Mouse (Mus musculus): ENCODE data around the gene Gclc. TPM values are rescaled to one million over a fixed set of nuclear protein-coding genes. Genes with fewer than 3 reads are reported as not detected.
A peak's percentile ranks its signal among the peaks of the same experiment; 100 is the strongest.

The Gclc gene
- 15.8 and 16.4 TPM in 2 replicates for polyA plus RNA-seq (2015; fragmentation: Nextera tagmentation; extraction: Ambion mirVana)

DNA sequence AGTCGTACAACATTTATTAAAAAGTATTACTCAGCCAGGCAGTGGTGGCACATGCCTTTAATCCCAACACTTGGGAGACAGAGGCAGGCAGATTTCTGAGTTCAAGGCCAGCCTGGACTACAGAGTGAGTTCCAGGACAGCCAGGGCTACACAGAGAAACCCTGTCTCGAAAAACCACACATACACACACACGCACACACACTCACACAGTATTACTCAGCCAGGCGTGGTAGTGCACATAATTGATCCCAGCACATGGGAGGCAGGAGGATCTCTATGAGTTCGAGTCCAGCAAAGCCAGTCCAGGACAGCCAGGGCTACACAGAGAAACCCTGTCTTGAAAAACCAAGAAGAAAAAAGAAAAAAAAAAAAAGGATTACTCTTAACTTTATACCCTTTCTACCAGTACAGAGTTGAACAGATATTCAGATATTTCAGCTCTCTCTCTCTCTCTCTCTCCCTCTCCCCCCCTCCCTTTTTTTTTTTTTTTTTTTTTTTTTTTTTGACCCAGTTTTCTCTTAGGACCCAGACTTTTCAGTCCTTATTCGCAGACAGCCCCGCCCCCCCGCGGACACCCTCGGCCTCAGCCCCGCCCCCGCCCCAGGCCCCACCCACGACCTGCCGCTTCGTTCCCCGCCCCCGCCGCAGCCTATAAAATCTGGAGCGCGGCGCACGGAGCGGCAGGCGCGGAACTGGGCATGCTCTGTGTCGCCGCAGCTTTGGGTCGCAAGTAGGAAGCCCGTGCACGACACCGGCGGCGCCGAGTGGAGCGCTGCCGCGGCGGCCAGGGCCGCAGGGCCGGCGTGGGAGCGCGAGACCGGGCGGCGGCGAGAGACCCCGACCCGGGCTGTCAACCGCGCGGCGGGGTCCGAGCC, at the start of gene Gclc:
Gene Gclc, plus strand, starts transcription at position 683 of the 875 bp plus-strand sequence.
- ATAC-seq (ENCODE audit: low read depth), result peak; percentile 83
- no peaks in the 10 kb centered on the region for H3K36me3 ChIP-seq (ENCODE audit: control insufficient read depth, insufficient read depth, low read length)
- peaks cover 18% of the 10 kb centered on the region for H3K4me1 ChIP-seq (replicated peaks; ENCODE audit: control insufficient read depth, insufficient read depth, low read length)
- H3K27me3 ChIP-seq (ENCODE audit: control insufficient read depth, insufficient read depth, low read depth, low read length), result no peaks in the 10 kb centered on the region
- no peaks in the 10 kb centered on the region for H3K9me3 ChIP-seq (ENCODE audit: control insufficient read depth, low read length)
- H3K9ac ChIP-seq (ENCODE audit: low read length), result peak within 1 kb of the TSS; percentile 83
- WGBS, result 7% methylated on average over 47 of the region's 54 CpGs
- peak within 1 kb of the TSS; percentile 83 for H3K4me2 ChIP-seq (ENCODE audit: low read depth, low read length)
- peak within 1 kb of the TSS; percentile 93 for H3K27ac ChIP-seq (ENCODE audit: low read length)
- peak within 1 kb of the TSS; percentile 86 for H3K4me3 ChIP-seq (ENCODE audit: low read length)

DNA sequence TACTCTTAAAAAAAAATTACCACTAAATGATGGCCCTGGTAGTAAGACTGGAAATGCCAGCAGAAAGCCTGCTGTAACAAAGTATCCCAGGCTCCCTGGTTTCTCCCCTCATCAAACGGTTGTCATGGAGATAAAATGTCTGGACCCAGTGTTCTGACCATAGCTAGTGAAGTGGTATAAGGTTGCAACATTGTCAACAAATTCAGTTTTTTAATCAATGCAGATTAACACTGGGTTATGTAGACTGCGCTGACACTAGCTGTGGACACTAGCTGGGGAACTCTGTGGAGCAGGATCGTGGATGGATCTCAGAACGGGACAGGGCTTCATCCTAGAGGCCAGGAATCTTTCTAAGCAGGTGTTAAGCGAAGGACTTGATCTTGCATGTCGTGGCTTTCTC, 47.8 kb upstream of the Gclc start:
- ATAC-seq (ENCODE audit: low read depth), result no peak
- Histone ChIP-seq H3K4me3 (ENCODE audit: low read length) (no peak overlapping the region), H3K27ac (ENCODE audit: low read length) (no peak overlapping the region), H3K36me3 (ENCODE audit: control insufficient read depth, insufficient read depth, low read length) (no peaks in the 10 kb centered on the region), H3K9me3 (ENCODE audit: control insufficient read depth, low read length) (no peaks in the 10 kb centered on the region), H3K4me1 (replicated peaks; ENCODE audit: control insufficient read depth, insufficient read depth, low read length) (no peaks in the 10 kb centered on the region), H3K4me2 (ENCODE audit: low read depth, low read length) (no peak overlapping the region), H3K27me3 (ENCODE audit: control insufficient read depth, insufficient read depth, low read depth, low read length) (no peaks in the 10 kb centered on the region), H3K9ac (ENCODE audit: low read length) (no peak overlapping the region)
- 74% methylated on average over 6 of the region's 6 CpGs for WGBS

DNA sequence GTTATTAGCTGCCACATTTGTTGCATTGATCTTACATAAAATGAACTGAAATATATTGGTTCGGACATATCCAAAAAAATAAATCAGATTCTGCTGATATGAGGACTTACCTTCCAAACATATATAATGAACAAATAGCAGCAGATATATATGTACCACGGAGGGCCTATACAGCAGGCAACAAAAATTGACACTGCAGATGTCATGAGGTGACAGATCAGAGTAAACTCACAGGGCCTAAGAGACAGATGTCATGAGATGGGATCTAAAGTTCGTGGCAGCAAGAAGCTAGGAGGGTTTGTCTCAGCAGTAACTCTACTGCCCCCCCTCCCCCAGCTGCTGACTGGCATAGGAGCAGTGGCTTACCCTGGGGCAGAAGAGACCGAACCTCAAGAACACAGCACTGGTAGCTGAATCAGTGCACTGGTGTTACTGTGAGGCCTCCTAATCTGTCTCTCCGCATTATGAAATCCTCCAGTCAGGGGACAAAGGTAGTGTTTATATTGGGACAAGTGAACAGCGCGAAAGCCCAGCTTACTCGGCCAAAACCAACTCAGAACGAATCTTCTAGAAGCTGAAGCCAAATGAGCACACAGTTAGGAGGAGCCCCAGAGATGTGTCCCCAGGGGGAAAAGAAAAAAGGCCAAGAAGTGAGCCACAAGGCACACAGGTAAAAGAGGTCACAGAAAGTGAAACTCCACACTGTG, 46.7 kb upstream of the Gclc start:
- Histone ChIP-seq H3K27ac (ENCODE audit: low read length) (no peak overlapping the region), H3K36me3 (ENCODE audit: control insufficient read depth, insufficient read depth, low read length) (no peaks in the 10 kb centered on the region), H3K9me3 (ENCODE audit: control insufficient read depth, low read length) (no peaks in the 10 kb centered on the region)

DNA sequence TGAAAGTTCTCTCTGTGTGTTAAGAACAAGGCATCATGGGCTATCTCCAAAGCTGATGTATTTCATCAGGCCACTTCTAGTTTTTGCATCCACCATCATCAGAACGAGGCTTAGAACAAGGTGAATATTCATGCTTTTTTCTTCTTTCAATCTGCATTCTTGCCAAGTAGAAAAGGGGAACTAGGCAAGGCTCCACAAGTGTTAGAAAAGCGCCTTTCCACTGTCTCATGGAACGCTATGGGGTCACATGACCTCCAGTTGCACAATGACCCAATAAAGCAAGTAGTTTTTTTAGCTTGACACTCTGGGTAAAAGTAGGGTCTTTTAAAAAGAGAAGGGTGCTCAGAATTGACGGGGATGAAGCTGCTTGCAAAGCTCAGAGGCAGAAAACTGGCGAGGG, 45.4 kb upstream of the Gclc start:
- Histone ChIP-seq H3K27ac (ENCODE audit: low read length) (no peak overlapping the region), H3K9me3 (ENCODE audit: control insufficient read depth, low read length) (no peaks in the 10 kb centered on the region), H3K4me1 (replicated peaks; ENCODE audit: control insufficient read depth, insufficient read depth, low read length) (no peaks in the 10 kb centered on the region), H3K4me2 (ENCODE audit: low read depth, low read length) (no peak overlapping the region), H3K4me3 (ENCODE audit: low read length) (no peak overlapping the region), H3K27me3 (ENCODE audit: control insufficient read depth, insufficient read depth, low read depth, low read length) (no peaks in the 10 kb centered on the region), H3K36me3 (ENCODE audit: control insufficient read depth, insufficient read depth, low read length) (no peaks in the 10 kb centered on the region), H3K9ac (ENCODE audit: low read length) (no peak overlapping the region)
- ATAC-seq (ENCODE audit: low read depth), result no peak
- 72% methylated on average over 5 of the region's 5 CpGs for WGBS

More for the DNA sequence above, 46.7 kb upstream of the Gclc start:
- no peak for ATAC-seq (ENCODE audit: low read depth)
- Histone ChIP-seq H3K4me3 (ENCODE audit: low read length) (no peak overlapping the region), H3K27me3 (ENCODE audit: control insufficient read depth, insufficient read depth, low read depth, low read length) (no peaks in the 10 kb centered on the region), H3K4me1 (replicated peaks; ENCODE audit: control insufficient read depth, insufficient read depth, low read length) (no peaks in the 10 kb centered on the region), H3K9ac (ENCODE audit: low read length) (0 out of 2 replicates have a peak overlapping the region, but pooled peaks have one; percentile 26), H3K4me2 (ENCODE audit: low read depth, low read length) (no peak overlapping the region)
- 57% methylated on average over 9 of the region's 9 CpGs for WGBS

DNA sequence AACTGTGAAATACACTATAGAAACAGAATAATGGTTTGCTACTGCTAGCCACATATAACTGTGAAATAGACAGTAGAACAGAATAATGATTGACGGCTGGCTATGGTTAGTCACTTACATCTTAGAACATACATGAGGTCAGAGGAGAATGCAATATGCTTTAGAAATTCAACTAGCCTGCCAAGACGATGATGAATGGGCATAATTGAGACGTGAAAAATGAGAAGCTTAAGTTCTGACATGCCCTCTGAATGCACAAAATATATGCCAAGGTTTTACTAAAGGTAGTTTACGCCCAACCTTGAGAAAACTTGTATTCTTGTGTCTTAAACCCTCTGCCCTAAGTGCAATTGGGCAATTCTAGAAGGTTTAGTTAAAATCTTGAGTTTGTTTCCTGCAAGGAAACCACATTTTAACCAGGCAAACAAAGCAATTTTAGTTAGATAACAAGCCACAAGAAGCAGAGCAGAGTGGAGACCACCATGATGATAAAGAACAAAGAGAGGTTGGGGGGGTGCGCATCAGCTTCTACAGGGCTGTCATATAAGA, 43.2 kb upstream of the Gclc start:
- no peaks in the 10 kb centered on the region for H3K4me1 ChIP-seq (replicated peaks; ENCODE audit: control insufficient read depth, insufficient read depth, low read length)
- no peak overlapping the region for H3K4me3 ChIP-seq (ENCODE audit: low read length)
- H3K27me3 ChIP-seq (ENCODE audit: control insufficient read depth, insufficient read depth, low read depth, low read length), result no peaks in the 10 kb centered on the region
- WGBS, result 82% methylated on average over 5 of the region's 5 CpGs
- no peak overlapping the region for H3K9ac ChIP-seq (ENCODE audit: low read length)
- ATAC-seq (ENCODE audit: low read depth), result no peak
- no peaks in the 10 kb centered on the region for H3K36me3 ChIP-seq (ENCODE audit: control insufficient read depth, insufficient read depth, low read length)
- H3K9me3 ChIP-seq (ENCODE audit: control insufficient read depth, low read length), result no peaks in the 10 kb centered on the region
- H3K4me2 ChIP-seq (ENCODE audit: low read depth, low read length), result no peak overlapping the region
- no peak overlapping the region for H3K27ac ChIP-seq (ENCODE audit: low read length)

DNA sequence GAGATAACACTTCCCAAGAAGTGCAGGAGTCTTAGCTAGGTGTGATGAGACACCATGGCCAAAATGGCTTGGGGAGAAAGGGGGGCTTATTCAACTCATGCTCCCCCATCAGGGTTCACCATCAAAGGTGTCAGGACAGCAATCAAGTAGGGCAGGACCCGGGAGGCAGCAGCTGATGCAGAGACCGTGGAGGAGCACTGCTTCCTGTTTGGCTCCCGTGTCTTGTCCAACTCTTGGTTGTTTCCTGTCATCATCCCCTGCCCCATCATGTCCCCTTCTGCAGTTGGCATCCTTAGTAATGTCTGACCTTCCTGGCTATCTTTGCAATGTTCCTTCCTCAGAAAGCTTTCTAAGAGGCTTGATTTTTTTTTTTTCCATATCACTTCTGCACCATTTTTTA, 41.5 kb upstream of the Gclc start:
- ATAC-seq (ENCODE audit: low read depth), result no peak

DNA sequence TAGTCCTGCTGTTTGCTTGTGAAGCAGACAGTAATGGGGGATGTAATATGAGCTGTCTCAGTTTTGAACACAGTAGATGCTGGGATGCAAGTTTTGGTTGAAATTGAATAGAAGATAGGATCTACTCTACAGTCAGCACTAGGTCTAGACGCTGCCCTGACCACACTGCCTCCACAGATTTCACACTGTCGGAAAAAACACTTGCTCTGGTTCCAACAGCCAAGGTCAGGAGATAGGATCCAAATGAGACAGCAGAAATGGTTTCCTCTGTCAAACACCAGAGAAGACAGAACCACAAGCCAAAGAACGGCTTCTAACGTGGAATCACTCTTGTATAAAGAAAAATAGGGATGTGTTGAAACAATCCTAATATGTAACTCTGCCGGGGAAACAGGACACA, 41.0 kb upstream of the Gclc start:
- no peak overlapping the region for H3K4me2 ChIP-seq (ENCODE audit: low read depth, low read length)
- ATAC-seq (ENCODE audit: low read depth), result no peak

More for the DNA sequence above, 41.5 kb upstream of the Gclc start:
- Histone ChIP-seq H3K4me2 (ENCODE audit: low read depth, low read length) (no peak overlapping the region), H3K4me1 (replicated peaks; ENCODE audit: control insufficient read depth, insufficient read depth, low read length) (no peaks in the 10 kb centered on the region; the same call in 1 of the 2 replicates), H3K27ac (ENCODE audit: low read length) (no peak overlapping the region), H3K9me3 (ENCODE audit: control insufficient read depth, low read length) (no peaks in the 10 kb centered on the region), H3K4me3 (ENCODE audit: low read length) (no peak overlapping the region), H3K36me3 (ENCODE audit: control insufficient read depth, insufficient read depth, low read length) (no peaks in the 10 kb centered on the region), H3K9ac (ENCODE audit: low read length) (no peak overlapping the region), H3K27me3 (ENCODE audit: control insufficient read depth, insufficient read depth, low read depth, low read length) (no peaks in the 10 kb centered on the region)
- WGBS, result 41% methylated on average over 3 of the region's 3 CpGs

DNA sequence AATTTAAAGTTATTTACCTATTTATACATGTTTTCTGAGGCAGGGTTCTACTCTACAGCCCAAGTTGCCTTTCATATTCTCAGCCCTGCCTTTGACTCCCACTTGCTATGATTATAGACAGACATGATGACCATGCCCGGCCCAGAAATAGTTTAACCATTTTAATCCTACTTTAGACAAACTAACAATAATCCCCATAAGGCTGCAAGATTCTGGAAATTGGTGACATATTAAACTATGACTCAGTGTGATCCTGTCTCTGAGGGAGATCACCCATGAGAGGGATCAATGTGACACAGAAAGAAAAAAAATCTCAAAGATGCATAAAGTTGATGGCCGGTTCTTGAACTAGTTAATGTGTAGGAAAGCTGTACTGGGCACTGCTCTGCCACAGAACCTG, 39.1 kb upstream of the Gclc start:
- Histone ChIP-seq H3K4me1 (replicated peaks; ENCODE audit: control insufficient read depth, insufficient read depth, low read length) (peaks cover 7% of the 10 kb centered on the region), H3K9ac (ENCODE audit: low read length) (no peak overlapping the region), H3K9me3 (ENCODE audit: control insufficient read depth, low read length) (no peaks in the 10 kb centered on the region), H3K4me2 (ENCODE audit: low read depth, low read length) (no peak overlapping the region), H3K4me3 (ENCODE audit: low read length) (no peak overlapping the region), H3K36me3 (ENCODE audit: control insufficient read depth, insufficient read depth, low read length) (no peaks in the 10 kb centered on the region), H3K27ac (ENCODE audit: low read length) (no peak overlapping the region), H3K27me3 (ENCODE audit: control insufficient read depth, insufficient read depth, low read depth, low read length) (no peaks in the 10 kb centered on the region)
- WGBS, result 91% methylated on average over 2 of the region's 2 CpGs
- ATAC-seq (ENCODE audit: low read depth), result no peak

More for the DNA sequence above, 41.0 kb upstream of the Gclc start:
- no peaks in the 10 kb centered on the region for H3K36me3 ChIP-seq (ENCODE audit: control insufficient read depth, insufficient read depth, low read length)
- no peak overlapping the region for H3K27ac ChIP-seq (ENCODE audit: low read length)
- peaks cover 4% of the 10 kb centered on the region for H3K4me1 ChIP-seq (replicated peaks; ENCODE audit: control insufficient read depth, insufficient read depth, low read length)
- no peaks in the 10 kb centered on the region for H3K27me3 ChIP-seq (ENCODE audit: control insufficient read depth, insufficient read depth, low read depth, low read length)
- no peak overlapping the region for H3K9ac ChIP-seq (ENCODE audit: low read length)
- no peaks in the 10 kb centered on the region for H3K9me3 ChIP-seq (ENCODE audit: control insufficient read depth, low read length)
- WGBS, result 74% methylated on average over 5 of the region's 5 CpGs
- no peak overlapping the region for H3K4me3 ChIP-seq (ENCODE audit: low read length)

DNA sequence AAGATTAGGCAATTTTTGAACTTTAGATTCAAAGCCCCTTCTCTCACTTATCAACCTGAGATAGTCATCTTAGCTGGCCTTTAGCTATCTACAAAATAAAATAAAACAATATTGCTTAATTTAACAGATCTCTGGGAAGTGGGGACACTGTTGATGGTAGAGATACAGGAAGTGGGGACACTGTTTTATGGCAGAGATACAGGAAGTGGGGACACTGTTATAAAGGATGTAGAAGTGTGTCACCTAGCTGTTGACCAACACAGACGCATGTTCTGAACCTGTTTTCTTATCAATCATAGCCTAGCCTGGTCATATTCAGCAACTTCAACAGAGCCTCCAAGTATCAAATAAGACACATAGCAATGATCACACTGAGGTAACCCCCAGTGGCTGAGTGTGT, 38.3 kb upstream of the Gclc start:
- Histone ChIP-seq H3K4me3 (ENCODE audit: low read length) (no peak overlapping the region), H3K4me1 (replicated peaks; ENCODE audit: control insufficient read depth, insufficient read depth, low read length) (peaks cover 7% of the 10 kb centered on the region), H3K27me3 (ENCODE audit: control insufficient read depth, insufficient read depth, low read depth, low read length) (no peaks in the 10 kb centered on the region), H3K4me2 (ENCODE audit: low read depth, low read length) (no peak overlapping the region), H3K9ac (ENCODE audit: low read length) (no peak overlapping the region), H3K9me3 (ENCODE audit: control insufficient read depth, low read length) (no peaks in the 10 kb centered on the region), H3K27ac (ENCODE audit: low read length) (no peak overlapping the region), H3K36me3 (ENCODE audit: control insufficient read depth, insufficient read depth, low read length) (no peaks in the 10 kb centered on the region)
- 88% methylated on average over 1 of the region's 1 CpGs for WGBS
- ATAC-seq (ENCODE audit: low read depth), result no peak

Data from lung, embryonic 16.5 days (tissue).